Mouse (Mus musculus) bone marrow, adult 2 months (tissue): ENCODE results near the gene Wdr90. TPM values are rescaled to one million over a fixed set of nuclear protein-coding genes. Genes with fewer than 3 reads are reported as not detected.
A peak's percentile ranks its signal among the peaks of the same experiment; 100 is the strongest.

ENCODE experiments used
- H3K27ac ChIP-seq: fragments of 200-500 bp; 2 replicates; pipeline ENCODE4 v1.5.1; 2012; ENCODE audit warnings: low read depth, mild to moderate bottlenecking, control low read depth, inconsistent platforms, low read length; ENCODE audit not compliant: control insufficient read depth, poor library complexity, insufficient read depth
- H3K4me1 ChIP-seq: fragments of 200-500 bp; 2 replicates; pipeline ENCODE4 v1.6.1; 2011; ENCODE audit warnings: low read length; ENCODE audit not compliant: control insufficient read depth, insufficient read depth
- H3K4me3 ChIP-seq: fragments of 200-500 bp; replicated peaks from 2 replicates; pipeline ENCODE3; 2011; ENCODE audit warnings: mild to moderate bottlenecking, low read depth, low read length, control low read depth; ENCODE audit not compliant: control insufficient read depth
- CTCF ChIP-seq: fragments of 200-500 bp; IDR thresholded peaks from 2 replicates; pipeline ENCODE4 v1.5.1; 2011; ENCODE audit warnings: low read length, control low read depth; ENCODE audit not compliant: control insufficient read depth, insufficient read depth
- POLR2A ChIP-seq: fragments of 200-500 bp; IDR thresholded peaks from 2 replicates; pipeline ENCODE4 v1.6.1; 2011; ENCODE audit warnings: low read depth, mild to moderate bottlenecking, control low read depth, low read length, borderline replicate concordance; ENCODE audit not compliant: control insufficient read depth
- WGBS: fragments of 180-500 bp; shearing (Covaris S2); methylation state at CpG from one replicate; pipeline ENCODE4 v1.1.7; 2018; 5-methylcytosine and 5-hydroxymethylcytosine counted together
- polyA plus RNA-seq: library from polyadenylated mRNA; stranded (reverse); fragments of >200 nt; gene quantifications from 2 replicates; pipeline ENCODE4 v1.2.4, GENCODE M21; 2011; ENCODE audit warnings: low replicate concordance; ENCODE audit not compliant: missing spikeins, insufficient read depth, insufficient read length

Gene Wdr90
- polyA plus RNA-seq, 1 experiment: 62.0 TPM

DNA sequence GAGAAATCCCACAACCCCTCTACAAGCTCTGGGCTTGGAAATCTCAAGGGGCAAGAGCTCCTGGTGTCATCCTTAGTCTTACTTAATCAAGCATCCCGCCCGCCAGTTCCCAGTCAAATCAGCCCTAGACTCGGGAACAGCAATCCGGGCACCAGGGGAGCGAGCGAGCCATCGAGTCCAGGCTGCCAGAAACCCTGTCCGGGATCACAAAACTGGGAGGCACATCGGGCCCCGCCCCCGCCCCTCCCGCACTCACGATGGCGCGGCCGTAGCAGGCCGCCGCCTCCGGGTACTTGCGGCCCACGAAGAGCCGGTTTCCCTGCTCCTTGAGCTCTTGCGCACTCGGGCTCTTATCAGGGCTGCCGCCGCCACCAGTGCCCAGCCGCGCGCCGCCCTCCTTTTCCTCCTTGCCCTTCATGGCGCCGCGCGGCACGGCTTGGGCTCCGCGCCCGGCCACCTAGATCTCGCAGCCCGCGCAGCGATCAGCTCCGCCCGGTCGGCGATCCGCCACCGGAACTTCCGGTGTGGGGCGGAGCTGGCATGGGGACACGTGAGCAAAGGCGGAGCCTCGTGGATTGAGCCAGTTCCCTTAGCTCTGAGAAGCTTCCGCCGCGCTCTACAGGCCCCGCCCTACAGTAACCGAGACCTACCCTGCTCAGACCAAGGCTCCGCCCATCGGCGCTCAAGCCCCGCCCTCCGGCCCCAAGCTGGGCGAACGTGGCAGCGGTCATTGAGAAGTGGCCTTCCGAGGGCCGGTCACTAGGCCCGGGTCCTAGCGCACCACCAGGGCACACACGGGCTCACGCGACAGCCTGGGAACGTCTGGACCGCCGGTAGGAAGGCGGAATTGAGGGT is 28.6 kb downstream of the Wdr90 start:
- TF ChIP-seq POLR2A (peak; percentile 82; the same call in 1 of the 2 replicates), CTCF (no peak)
- peak overlapping the region; percentile 89 for H3K27ac ChIP-seq
- peaks cover 7% of the 10 kb centered on the region; the same call in 1 of the 2 replicates for H3K4me1 ChIP-seq
- H3K4me3 ChIP-seq: peak overlapping the region; percentile 87
- WGBS: under 1% methylated on average over 77 of the region's 77 CpGs

GRCm38 (mm10) chr17:25831451-25832281 is 29.6 kb downstream of the Wdr90 start:
- Histone ChIP-seq H3K4me3 (peak overlapping the region; percentile 69), H3K27ac (no peak overlapping the region; the same call in 1 of the 2 replicates), H3K4me1 (peaks cover 7% of the 10 kb centered on the region; the same call in 1 of the 2 replicates)
- TF ChIP-seq POLR2A (no peak), CTCF (no peak)
- WGBS: 51% methylated on average over 21 of the region's 21 CpGs

GRCm38 (mm10) chr17:25830806-25831431 is 30.4 kb downstream of the Wdr90 start:
- Histone ChIP-seq H3K4me1 (peaks cover 7% of the 10 kb centered on the region; the same call in 1 of the 2 replicates), H3K27ac (no peak overlapping the region), H3K4me3 (no peak overlapping the region)
- no peak for TF ChIP-seq POLR2A
- TF ChIP-seq CTCF: no peak
- WGBS: 88% methylated on average over 14 of the region's 14 CpGs

GRCm38 (mm10) chr17:25830200-25830753 is 31.0 kb downstream of the Wdr90 start:
- Histone ChIP-seq H3K4me1 (peaks cover 7% of the 10 kb centered on the region; the same call in 1 of the 2 replicates), H3K27ac (no peak overlapping the region), H3K4me3 (no peak overlapping the region)
- 81% methylated on average over 4 of the region's 4 CpGs for WGBS
- no peak for TF ChIP-seq POLR2A
- no peak for TF ChIP-seq CTCF

GRCm38 (mm10) chr17:25829558-25830017 is 31.7 kb downstream of the Wdr90 start:
- no peak for TF ChIP-seq CTCF
- TF ChIP-seq POLR2A: no peak
- Histone ChIP-seq H3K27ac (peak overlapping the region; percentile 20; the same call in 1 of the 2 replicates), H3K4me1 (peaks cover 7% of the 10 kb centered on the region; the same call in 1 of the 2 replicates), H3K4me3 (peak overlapping the region; percentile 80)
- 48% methylated on average over 8 of the region's 8 CpGs for WGBS

DNA sequence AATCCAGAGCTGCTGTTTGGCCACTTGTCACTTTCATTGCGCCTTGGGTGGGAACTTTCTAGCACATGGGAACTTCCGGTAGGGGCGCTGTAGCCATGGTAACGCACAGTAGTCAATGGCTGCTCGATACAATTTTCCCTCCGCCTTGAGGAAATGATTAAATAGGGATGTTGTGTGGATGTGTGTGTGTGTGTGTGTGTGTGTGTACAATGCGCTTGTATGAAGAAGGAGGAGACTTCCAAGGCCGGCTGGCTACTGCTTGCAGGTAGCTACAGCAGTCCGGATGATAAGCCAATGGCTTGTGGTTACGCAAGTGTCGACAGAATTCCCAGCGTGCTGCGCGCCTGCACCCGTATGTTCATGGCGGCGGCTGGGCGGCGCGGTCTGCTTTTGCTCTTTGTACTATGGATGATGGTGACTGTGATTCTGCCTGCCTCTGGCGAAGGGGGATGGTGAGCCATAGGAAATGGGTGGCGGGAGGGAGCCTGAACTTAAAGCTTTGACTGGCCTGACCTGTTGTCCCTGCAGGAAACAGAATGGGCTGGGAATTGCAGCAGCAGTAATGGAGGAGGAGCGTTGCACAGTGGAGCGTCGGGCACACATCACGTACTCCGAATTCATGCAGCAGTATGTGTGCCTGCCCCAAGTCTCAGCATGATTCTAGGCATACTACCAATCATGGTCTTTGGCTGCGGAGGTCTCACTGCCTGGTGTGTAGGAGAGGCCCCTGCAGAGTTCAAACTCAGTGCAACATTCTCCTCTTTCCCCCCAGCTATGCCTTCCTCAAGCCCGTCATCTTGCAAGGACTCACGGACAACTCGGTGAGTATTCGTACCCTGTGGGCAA is 32.4 kb downstream of the Wdr90 start, which contains the start of gene Jmjd8:
Gene Jmjd8 (plus strand): TSS at position 156 of the 846 bp plus-strand sequence.
- peak; percentile 30; the same call in 1 of the 2 replicates for TF ChIP-seq CTCF
- TF ChIP-seq POLR2A: peak; percentile 55; the same call in 1 of the 2 replicates
- H3K4me1 ChIP-seq: peaks cover 12% of the 10 kb centered on the region
- peak within 1 kb of the TSS; percentile 80 for H3K4me3 ChIP-seq
- 1% methylated on average over 32 of the region's 32 CpGs for WGBS
- peak within 1 kb of the TSS; percentile 20; the same call in 1 of the 2 replicates for H3K27ac ChIP-seq

DNA sequence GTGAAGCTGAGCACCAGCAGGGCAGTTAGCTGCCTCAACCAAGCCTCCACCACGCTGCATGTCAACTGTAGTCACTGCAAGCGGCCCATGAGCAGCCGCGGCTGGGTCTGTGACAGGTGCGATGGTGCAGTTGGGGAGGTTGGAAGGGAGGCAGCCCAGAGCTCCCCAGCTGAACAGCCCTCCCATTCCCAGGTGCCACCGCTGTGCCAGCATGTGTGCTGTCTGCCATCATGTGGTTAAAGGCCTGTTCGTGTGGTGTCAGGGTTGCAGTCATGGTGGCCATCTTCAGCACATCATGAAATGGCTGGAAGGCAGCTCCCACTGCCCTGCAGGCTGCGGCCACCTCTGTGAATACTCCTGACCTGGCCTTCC is 33.1 kb downstream of the Wdr90 start:
- no peak for TF ChIP-seq POLR2A
- no peak for TF ChIP-seq CTCF
- H3K4me1 ChIP-seq: peaks cover 13% of the 10 kb centered on the region
- peak overlapping the region; percentile 80 for H3K4me3 ChIP-seq
- 85% methylated on average over 8 of the region's 8 CpGs for WGBS
- H3K27ac ChIP-seq: no peak overlapping the region
